Mouse (Mus musculus): ENCODE measurements around the gene Wfdc6a.

Gene Wfdc6a

GRCm38 (mm10) chr2:164549963-164550894, 35.0 kb downstream of the Wfdc6a start:
- DNase-seq: peak; percentile 56 to 58

GRCm38 (mm10) chr2:164549338-164549737, 35.9 kb downstream of the Wfdc6a start:
- no peak for DNase-seq

GRCm38 (mm10) chr2:164544454-164545097, 40.7 kb downstream of the Wfdc6a start:
- DNase-seq: no peak

- DNase-seq: no peak
Observed at GRCm38 (mm10) chr2:164543745-164544144, 41.5 kb downstream of the Wfdc6a start.

GRCm38 (mm10) chr2:164542598-164542997, 42.6 kb downstream of the Wfdc6a start:
- no peak for DNase-seq

- DNase-seq: no peak
Observed at GRCm38 (mm10) chr2:164542132-164542531, 43.1 kb downstream of the Wfdc6a start.

GRCm38 (mm10) chr2:164540652-164541427, 44.4 kb downstream of the Wfdc6a start:
- peak; percentile 37 to 47 for DNase-seq

GRCm38 (mm10) chr2:164537003-164537402, 48.2 kb downstream of the Wfdc6a start:
- no peak for DNase-seq

GRCm38 (mm10) chr2:164534315-164534714, 50.9 kb downstream of the Wfdc6a start:
- no peak for DNase-seq

- peak; percentile 87 to 91 for DNase-seq
Observed at GRCm38 (mm10) chr2:164531169-164531568, 54.1 kb downstream of the Wfdc6a start.
